ENCODE assay signal across 8 mouse cellular contexts in the genomic region with DNA sequence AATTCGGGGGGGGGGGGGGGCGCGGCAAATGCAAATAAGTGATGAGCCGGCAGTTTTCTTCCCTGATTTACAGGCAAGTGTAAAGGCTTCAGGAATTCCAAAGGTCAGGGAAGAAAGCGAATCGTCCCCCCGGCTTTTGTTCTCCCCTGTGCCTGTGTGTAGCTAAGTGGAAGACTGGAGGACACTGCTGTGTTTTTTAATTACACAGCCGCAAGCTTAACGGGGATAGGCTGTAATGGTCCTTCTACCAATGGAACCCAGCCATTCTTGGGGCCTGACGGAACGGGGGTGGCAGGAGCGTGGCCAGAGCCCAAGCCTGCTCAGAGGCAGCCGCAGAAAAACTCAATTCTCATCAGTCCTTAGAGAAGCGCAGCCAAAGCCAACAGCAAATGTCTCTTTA. TPM values are rescaled to one million over a fixed set of nuclear protein-coding genes. Genes with fewer than 3 reads are reported as not detected.
DNase-seq lines count a peak whose midpoint lies in the region; ATAC-seq and TF ChIP-seq lines count a peak whose summit lies in the region.

No protein-coding gene starts in this region.

- peak overlapping the region; percentile 96 for H3K9ac ChIP-seq in forebrain, embryonic 14.5 days (ENCODE audit: low read length)
- no peak overlapping the region for H3K9ac ChIP-seq in limb, embryonic 11.5 days (ENCODE audit: low read length)

- 52% methylated on average over 14 of the region's 14 CpGs for WGBS in bone marrow, adult 2 months
- 1% methylated on average over 14 of the region's 14 CpGs for WGBS in forebrain, embryonic 14.5 days
- 7% methylated on average over 14 of the region's 14 CpGs for WGBS in limb, embryonic 11.5 days

- H3K9me3 ChIP-seq in forebrain, embryonic 14.5 days (replicated peaks; ENCODE audit: control insufficient read depth, low read length): no peaks in the 10 kb centered on the region
- H3K9me3 ChIP-seq in limb, embryonic 11.5 days (ENCODE audit: control insufficient read depth, low read length): no peaks in the 10 kb centered on the region

- H3K36me3 ChIP-seq in forebrain, embryonic 14.5 days (ENCODE audit: control insufficient read depth, insufficient read depth, low read length): peaks cover 5% of the 10 kb centered on the region
- no peaks in the 10 kb centered on the region for H3K36me3 ChIP-seq in limb, embryonic 11.5 days (ENCODE audit: control insufficient read depth, insufficient read depth, low read length)

- ATAC-seq in forebrain, embryonic 14.5 days: peak; percentile 5; the same call in 1 of the 2 replicates
- ATAC-seq in limb, embryonic 11.5 days (ENCODE audit: insufficient number of reproducible peaks, low FRiP score, low TSS enrichment, low read depth): no peak
- ATAC-seq in megakaryocyte, adult 5-6 weeks (ENCODE audit: poor library complexity, severe bottlenecking): no peak

- peaks cover 4% of the 10 kb centered on the region; the same call in 1 of the 2 replicates for H3K4me1 ChIP-seq in bone marrow, adult 2 months (ENCODE audit: control insufficient read depth, insufficient read depth, low read length)
- H3K4me1 ChIP-seq in forebrain, embryonic 14.5 days (ENCODE audit: control insufficient read depth, insufficient read depth, low read length): peaks cover 36% of the 10 kb centered on the region
- H3K4me1 ChIP-seq in limb, embryonic 11.5 days (ENCODE audit: control insufficient read depth, insufficient read depth, low read length): peaks cover 12% of the 10 kb centered on the region

- peak overlapping the region; percentile 65 for H3K4me3 ChIP-seq in bone marrow, adult 2 months (replicated peaks; ENCODE audit: control insufficient read depth, low read depth, low read length)
- H3K4me3 ChIP-seq in forebrain, embryonic 14.5 days (ENCODE audit: low read depth, low read length): peak overlapping the region; percentile 82
- no peak overlapping the region; the same call in 1 of the 2 replicates for H3K4me3 ChIP-seq in limb, embryonic 11.5 days (ENCODE audit: low read depth, low read length)

- H3K27me3 ChIP-seq in forebrain, embryonic 14.5 days (replicated peaks; ENCODE audit: control insufficient read depth, insufficient read depth, low read length): no peaks in the 10 kb centered on the region
- H3K27me3 ChIP-seq in limb, embryonic 11.5 days (ENCODE audit: control insufficient read depth, insufficient read depth, low read length): peaks cover 18% of the 10 kb centered on the region

- peak; percentile 58 for DNase-seq in kidney, adult 9 months
- DNase-seq in kidney, adult 8-10 months: no peak
- peak; percentile 69 for DNase-seq in forebrain, embryonic 14.5 days (ENCODE audit: low spot score)
- DNase-seq in limb, embryonic 11.5 days (ENCODE audit: low spot score): no peak
- DNase-seq in retina, embryonic 14.5 days (ENCODE audit: low spot score): peak; percentile 64
- DNase-seq in adrenal gland, adult 18-20 months (ENCODE audit: low spot score in 2 of 2): no peak

- TF ChIP-seq CTCF in bone marrow, adult 2 months (IDR thresholded peaks at IDR 0.05; ENCODE audit: control insufficient read depth, insufficient read depth, low read length): no peak

- H3K27ac ChIP-seq in bone marrow, adult 2 months (ENCODE audit: control insufficient read depth, insufficient read depth, low read depth, low read length, poor library complexity): peak overlapping the region; percentile 50
- H3K27ac ChIP-seq in forebrain, embryonic 14.5 days (ENCODE audit: low read depth, low read length): peak overlapping the region; percentile 21; the same call in 1 of the 2 replicates
- no peak overlapping the region for H3K27ac ChIP-seq in limb, embryonic 11.5 days (replicated peaks; ENCODE audit: low read depth, low read length)

- TF ChIP-seq POLR2A in bone marrow, adult 2 months (IDR thresholded peaks at IDR 0.05; ENCODE audit: borderline replicate concordance, control insufficient read depth, low read depth, low read length): no peak

- H3K4me2 ChIP-seq in forebrain, embryonic 14.5 days (ENCODE audit: low read length): peak overlapping the region; percentile 74
- peak overlapping the region; percentile 92 for H3K4me2 ChIP-seq in limb, embryonic 11.5 days (ENCODE audit: low read depth, severe bottlenecking)

RNA-seq across cellular contexts. Expression of gene Ccdc88c, which starts 1.9 kb away (rescaled TPM):
- polyA plus RNA-seq in bone marrow, adult 2 months (2011; ENCODE audit: insufficient read depth, insufficient read length, low replicate concordance, missing spikeins): 68.4 and 138 TPM in 2 replicates
- polyA plus RNA-seq in forebrain, embryonic 14.5 days (2014; fragmentation: Nextera tagmentation; extraction: Ambion mirVana): 11.6 and 15.3 TPM in 2 replicates
- polyA plus RNA-seq in limb, embryonic 11.5 days (2014; fragmentation: Nextera tagmentation; extraction: Ambion mirVana): 3.2 and 3.4 TPM in 2 replicates
- total RNA-seq in megakaryocyte, adult 5-6 weeks (2015): 71.2 and 71.7 TPM in 2 replicates
- 195 and 212 TPM in 2 replicates for total RNA-seq in megakaryocyte, adult 5-6 weeks (2017)
- total RNA-seq in adrenal gland, adult 18-20 months (2021): 1 to 10 TPM; 1.1 to 2.1 TPM

RNA-seq across cellular contexts. Expression of gene Ppp4r3a, which starts 56.6 kb away (rescaled TPM):
- 30.2 and 45.0 TPM in 2 replicates for polyA plus RNA-seq in bone marrow, adult 2 months (2011; ENCODE audit: insufficient read depth, insufficient read length, low replicate concordance, missing spikeins)
- 27.5 and 35.0 TPM in 2 replicates for polyA plus RNA-seq in forebrain, embryonic 14.5 days (2014; fragmentation: Nextera tagmentation; extraction: Ambion mirVana)
- polyA plus RNA-seq in limb, embryonic 11.5 days (2014; fragmentation: Nextera tagmentation; extraction: Ambion mirVana): 60.9 and 71.2 TPM in 2 replicates
- 82.5 and 82.6 TPM in 2 replicates for total RNA-seq in megakaryocyte, adult 5-6 weeks (2015)
- 110 and 131 TPM in 2 replicates for total RNA-seq in megakaryocyte, adult 5-6 weeks (2017)
- 10 to 100 TPM; 45.2 to 53.9 TPM for total RNA-seq in adrenal gland, adult 18-20 months (2021)

Comparison
In these comparisons a context has a peak if more than half of its experiments do, and no peak if none do; other contexts are left out.
1. DNase-seq: peak in kidney, adult 9 months (single experiment), forebrain, embryonic 14.5 days (single experiment) and retina, embryonic 14.5 days (single experiment); none in kidney, adult 8-10 months (0 of 2), limb, embryonic 11.5 days (single experiment) and adrenal gland, adult 18-20 months (0 of 2).